Mouse (Mus musculus) MEL (cell line): ENCODE data around the gene Speer2.

Experiments used
- CTCF ChIP-seq, 3 experiments: IDR thresholded peaks in 2 of 3; conservative IDR thresholded peaks in 1 of 3; 2 replicates each; pipeline ENCODE4 v1.5.1; 2011 to 2012; ENCODE audit warnings: low read length in 3 of 3, low read depth in 2 of 3, mild to moderate bottlenecking in 2 of 3, improper control_type of control experiment in 1 of 3, inconsistent platforms in 1 of 3, mixed read lengths in 1 of 3, moderate library complexity in 1 of 3; ENCODE audit not compliant: control insufficient read depth in 1 of 3, insufficient read depth in 1 of 3, poor library complexity in 1 of 3, severe bottlenecking in 1 of 3
- MAX ChIP-seq: IDR thresholded peaks from 2 replicates; pipeline ENCODE4 v1.6.1; 2011; ENCODE audit warnings: low read length, improper control_type of control experiment
- POLR2A ChIP-seq, 2 experiments: IDR thresholded peaks; 2 replicates each; pipeline ENCODE4 v1.6.1; 2011 to 2012; ENCODE audit warnings: low read length in 2 of 2, mild to moderate bottlenecking in 2 of 2, control low read depth in 1 of 2, improper control_type of control experiment in 1 of 2, low read depth in 1 of 2, moderate library complexity in 1 of 2; ENCODE audit not compliant: control insufficient read depth in 1 of 2, insufficient read depth in 1 of 2, poor library complexity in 1 of 2
- POLR2AphosphoS2 ChIP-seq: IDR thresholded peaks from 2 replicates; pipeline ENCODE4 v1.6.1; 2011; ENCODE audit warnings: low read length, improper control_type of control experiment
- TBP ChIP-seq: IDR thresholded peaks from 2 replicates; pipeline ENCODE4 v1.8.0; 2011; ENCODE audit warnings: low read depth, low read length, improper control_type of control experiment
- ZNF384 ChIP-seq: IDR thresholded peaks from 2 replicates; pipeline ENCODE4 v1.6.1; 2012; ENCODE audit warnings: low read depth, mild to moderate bottlenecking, inconsistent platforms, low read length, improper control_type of control experiment

- TF ChIP-seq MAX: no peak
- TF ChIP-seq CTCF (IDR thresholded peaks at IDR 0.05 in 2 of 3, conservative IDR thresholded peaks at IDR 0.05 in 1 of 3; ENCODE audit: control insufficient read depth in 1 of 3, insufficient read depth in 1 of 3, low read depth in 2 of 3, low read length in 3 of 3, poor library complexity in 1 of 3, severe bottlenecking in 1 of 3): no peak
- TF ChIP-seq ZNF384: no peak
- no peak for TF ChIP-seq POLR2A (IDR thresholded peaks at IDR 0.05; ENCODE audit: control insufficient read depth in 1 of 2, insufficient read depth in 1 of 2, low read depth in 1 of 2, low read length in 2 of 2, poor library complexity in 1 of 2)
- TF ChIP-seq TBP: no peak
- no peak for TF ChIP-seq POLR2AphosphoS2
Observed at GRCm38 (mm10) chr16:69863644-69864043, at the start of gene Speer2.
